Mouse (Mus musculus) hindbrain, embryonic 14.5 days (tissue): Measurements from ENCODE around the gene Cd80. TPM values are rescaled to one million over a fixed set of nuclear protein-coding genes. Genes with fewer than 3 reads are reported as not detected.

ENCODE experiments used
- ATAC-seq: fragments of 200-750 bp; cut with Nextera tagmentation; 2 replicates; pipeline ENCODE4 v1.8.0; 2017; ENCODE audit warnings: moderate number of reproducible peaks, mild to moderate bottlenecking, moderate TSS enrichment, moderate library complexity; ENCODE audit not compliant: low FRiP score
- DNase-seq: peaks from one replicate; pipeline ENCODE4 v3.0.0-alpha.2; 2015; ENCODE audit warnings: low spot score
- H3K27ac ChIP-seq: fragments of 300-500 bp; sonication (generic); 2 replicates; pipeline ENCODE4 v1.5.1; 2014; ENCODE audit warnings: mild to moderate bottlenecking, moderate library complexity
- H3K27me3 ChIP-seq: fragments of 300-500 bp; sonication (generic); 2 replicates; pipeline ENCODE4 v1.6.1; 2014; ENCODE audit warnings: mild to moderate bottlenecking, low read length, mixed read lengths; ENCODE audit not compliant: control insufficient read depth, insufficient read depth
- H3K36me3 ChIP-seq: fragments of 300-500 bp; sonication (generic); replicated peaks from 2 replicates; pipeline ENCODE4 v1.6.1; 2014; ENCODE audit not compliant: control insufficient read depth, insufficient read depth
- H3K4me1 ChIP-seq: fragments of 300-500 bp; sonication (generic); replicated peaks from 2 replicates; pipeline ENCODE4 v1.6.1; 2014; ENCODE audit warnings: antibody characterized with exemption, low read length, mixed read lengths; ENCODE audit not compliant: control insufficient read depth, insufficient read depth
- H3K4me2 ChIP-seq: fragments of 300-500 bp; sonication (generic); replicated peaks from 2 replicates; pipeline ENCODE4 v1.6.1; 2014; ENCODE audit warnings: mild to moderate bottlenecking, moderate library complexity
- H3K4me3 ChIP-seq: fragments of 300-500 bp; sonication (generic); replicated peaks from 2 replicates; pipeline ENCODE4 v1.5.1; 2014; ENCODE audit warnings: mild to moderate bottlenecking, low read length
- H3K9ac ChIP-seq: fragments of 300-500 bp; sonication (generic); 2 replicates; pipeline ENCODE4 v1.6.1; 2014
- H3K9me3 ChIP-seq: fragments of 300-500 bp; sonication (generic); 2 replicates; pipeline ENCODE4 v1.6.1; 2016; ENCODE audit warnings: low read length; ENCODE audit not compliant: control insufficient read depth
- WGBS: fragments of 180-500 bp; shearing (Covaris S2); extraction: QIAGEN DNeasy Blood & Tissue Kit; methylation state at CpG from one replicate; pipeline ENCODE4 v1.1.7; 2014; 5-methylcytosine and 5-hydroxymethylcytosine counted together
- polyA plus RNA-seq: library from polyadenylated mRNA; unstranded; fragments of >200 nt; fragmentation: Nextera tagmentation; extraction: Ambion mirVana; gene quantifications from 2 replicates; pipeline ENCODE4 v1.2.1, GENCODE M21; 2014

The Cd80 gene
- polyA plus RNA-seq, 1 experiment from 2014 or later = 0.88 TPM

GRCm38 (mm10) chr16:38467917-38468705 lies 12.8 kb downstream of the Cd80 start:
- ATAC-seq (no peak), DNase-seq (no peak)
- Histone ChIP-seq H3K36me3 (no peaks in the 10 kb centered on the region), H3K9me3 (no peaks in the 10 kb centered on the region), H3K9ac (no peak overlapping the region), H3K4me2 (no peak overlapping the region), H3K27me3 (no peaks in the 10 kb centered on the region), H3K4me3 (no peak overlapping the region), H3K4me1 (no peaks in the 10 kb centered on the region), H3K27ac (no peak overlapping the region)
- WGBS = 80% methylated on average over 8 of the region's 8 CpGs

GRCm38 (mm10) chr16:38468706-38469018 lies 13.3 kb downstream of the Cd80 start:
- ATAC-seq (no peak), DNase-seq (no peak)
- no peak overlapping the region for H3K4me2 ChIP-seq
- H3K9ac ChIP-seq = no peak overlapping the region
- H3K36me3 ChIP-seq = no peaks in the 10 kb centered on the region
- no peaks in the 10 kb centered on the region for H3K4me1 ChIP-seq
- WGBS = 41% methylated on average over 3 of the region's 3 CpGs
- no peaks in the 10 kb centered on the region for H3K9me3 ChIP-seq
- no peak overlapping the region for H3K4me3 ChIP-seq
- no peaks in the 10 kb centered on the region for H3K27me3 ChIP-seq
- H3K27ac ChIP-seq = no peak overlapping the region

- WGBS = 78% methylated on average over 8 of the region's 8 CpGs
- no peak overlapping the region for H3K9ac ChIP-seq
- ATAC-seq = no peak
These were observed 14.1 kb downstream of the Cd80 start for GRCm38 (mm10) chr16:38469437-38469836.

GRCm38 (mm10) chr16:38471697-38472506 lies 16.5 kb downstream of the Cd80 start:
- WGBS = 69% methylated on average over 11 of the region's 11 CpGs
- no peak for DNase-seq
- ATAC-seq = no peak
- H3K9me3 ChIP-seq = no peaks in the 10 kb centered on the region
- no peak overlapping the region for H3K9ac ChIP-seq
- H3K4me1 ChIP-seq = 0 out of 2 replicates have a peak, but pooled peaks cover 8% of the 10 kb centered on the region
- H3K4me2 ChIP-seq = no peak overlapping the region
- no peaks in the 10 kb centered on the region for H3K27me3 ChIP-seq
- H3K36me3 ChIP-seq = no peaks in the 10 kb centered on the region
- no peak overlapping the region for H3K4me3 ChIP-seq
- H3K27ac ChIP-seq = no peak overlapping the region

More at GRCm38 (mm10) chr16:38469437-38469836, 14.1 kb downstream of the Cd80 start:
- H3K27ac ChIP-seq = no peak overlapping the region
- no peaks in the 10 kb centered on the region for H3K4me1 ChIP-seq
- no peak overlapping the region for H3K4me3 ChIP-seq
- no peak overlapping the region for H3K4me2 ChIP-seq
- DNase-seq = no peak
- no peaks in the 10 kb centered on the region for H3K27me3 ChIP-seq
- H3K36me3 ChIP-seq = no peaks in the 10 kb centered on the region
- no peaks in the 10 kb centered on the region for H3K9me3 ChIP-seq

- no peak overlapping the region for H3K27ac ChIP-seq
- DNase-seq (no peak), ATAC-seq (no peak)
- H3K4me2 ChIP-seq = no peak overlapping the region
- 96% methylated on average over 5 of the region's 5 CpGs for WGBS
- no peaks in the 10 kb centered on the region for H3K9me3 ChIP-seq
- H3K4me3 ChIP-seq = no peak overlapping the region
- H3K4me1 ChIP-seq = 0 out of 2 replicates have a peak, but pooled peaks cover 10% of the 10 kb centered on the region
- no peak overlapping the region for H3K9ac ChIP-seq
- H3K27me3 ChIP-seq = no peaks in the 10 kb centered on the region
- no peaks in the 10 kb centered on the region for H3K36me3 ChIP-seq
These were observed 17.1 kb downstream of the Cd80 start for GRCm38 (mm10) chr16:38472507-38472873.

GRCm38 (mm10) chr16:38473661-38474060 lies 18.3 kb downstream of the Cd80 start:
- Histone ChIP-seq H3K4me3 (no peak overlapping the region), H3K9ac (no peak overlapping the region), H3K27ac (no peak overlapping the region), H3K36me3 (no peaks in the 10 kb centered on the region), H3K4me2 (no peak overlapping the region), H3K27me3 (no peaks in the 10 kb centered on the region), H3K4me1 (0 out of 2 replicates have a peak, but pooled peaks cover 10% of the 10 kb centered on the region), H3K9me3 (no peaks in the 10 kb centered on the region)
- 91% methylated on average over 5 of the region's 5 CpGs for WGBS
- ATAC-seq (no peak), DNase-seq (no peak)

- Histone ChIP-seq H3K9me3 (no peaks in the 10 kb centered on the region), H3K4me1 (0 out of 2 replicates have a peak, but pooled peaks cover 10% of the 10 kb centered on the region), H3K4me2 (no peak overlapping the region), H3K27ac (no peak overlapping the region), H3K27me3 (no peaks in the 10 kb centered on the region), H3K4me3 (no peak overlapping the region), H3K36me3 (no peaks in the 10 kb centered on the region), H3K9ac (no peak overlapping the region)
- ATAC-seq = no peak
- WGBS = 93% methylated on average over 9 of the region's 9 CpGs
- DNase-seq = no peak
These were observed 19.4 kb downstream of the Cd80 start for GRCm38 (mm10) chr16:38474677-38475286.

GRCm38 (mm10) chr16:38475681-38476311 lies 20.4 kb downstream of the Cd80 start:
- H3K4me2 ChIP-seq = peak overlapping the region; percentile 65
- no peak for DNase-seq
- H3K9ac ChIP-seq = no peak overlapping the region
- no peaks in the 10 kb centered on the region for H3K9me3 ChIP-seq
- H3K27me3 ChIP-seq = no peaks in the 10 kb centered on the region
- no peak for ATAC-seq
- no peaks in the 10 kb centered on the region for H3K36me3 ChIP-seq
- WGBS = 55% methylated on average over 4 of the region's 4 CpGs
- 0 out of 2 replicates have a peak, but pooled peaks cover 10% of the 10 kb centered on the region for H3K4me1 ChIP-seq
- no peak overlapping the region for H3K27ac ChIP-seq
- peak overlapping the region; percentile 32; the same call in 1 of the 2 replicates for H3K4me3 ChIP-seq
